Mouse (Mus musculus): ENCODE measurements around the gene Mrps31. TPM values are rescaled to one million over a fixed set of nuclear protein-coding genes. Genes with fewer than 3 reads are reported as not detected.

The Mrps31 gene
- total and polyA plus RNA-seq, 3 experiments = 22.0 to 53.7 (median 30.0) TPM

DNA sequence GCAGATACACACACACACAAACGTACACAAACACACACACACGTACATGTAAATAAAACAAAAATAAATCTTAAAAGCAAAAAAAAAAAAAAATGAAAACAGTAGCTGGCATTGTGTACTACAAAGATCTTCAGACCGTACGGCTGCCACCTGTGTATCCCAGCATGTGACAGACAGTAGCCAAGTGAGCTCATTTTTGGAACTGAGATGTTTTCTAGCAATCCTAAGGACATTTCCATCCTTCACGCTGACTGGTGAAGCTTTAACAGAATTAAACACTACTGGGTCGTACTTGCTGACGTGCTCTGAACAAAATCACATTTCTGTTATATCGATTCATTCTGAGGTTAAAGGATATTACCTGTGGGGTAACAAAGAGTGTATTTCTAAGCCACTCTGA lies 15.9 kb upstream of the Mrps31 start:
- no peaks in the 10 kb centered on the region for H3K9me3 ChIP-seq (replicated peaks; ENCODE audit: low read length)
- H3K4me3 ChIP-seq (replicated peaks in 1 of 3; ENCODE audit: low read depth in 2 of 3, low read length in 2 of 3, poor library complexity in 1 of 3) = no peak overlapping the region
- H3K4me1 ChIP-seq (ENCODE audit: control insufficient read depth in 1 of 2, insufficient read depth in 2 of 2) = peaks cover 3 to 25% of the 10 kb centered on the region in 2 experiments; a peak in 3 of 4 replicates
- no peaks in the 10 kb centered on the region for H3K79me2 ChIP-seq (replicated peaks; ENCODE audit: control insufficient read depth, extremely low read depth, insufficient read depth, poor library complexity, severe bottlenecking)
- DNase-seq (ENCODE audit: extremely low read depth) = no peak
- H3K27ac ChIP-seq (ENCODE audit: insufficient read depth, low read depth) = no peak overlapping the region
- no peaks in the 10 kb centered on the region for H3K27me3 ChIP-seq (replicated peaks)
- in situ Hi-C loops (cut with MboI; ENCODE audit: low pct_ligation_motif_present, low pct_unique_long_range_greater_than_20kb, low sequenced_read_pairs) (no loop called here), dilution Hi-C loops (cut with MboI; ENCODE audit: extremely low pct_ligation_motif_present, extremely low pct_unique_long_range_greater_than_20kb, low sequenced_read_pairs) (no loop called here)
- TF ChIP-seq KAT2A (IDR thresholded peaks at IDR 0.05; ENCODE audit: insufficient replicate concordance, low read length) (no peak), HCFC1 (IDR thresholded peaks at IDR 0.05; ENCODE audit: low read depth, low read length) (no peak)
- H3K4me2 ChIP-seq (ENCODE audit: insufficient read depth, low read depth, poor library complexity, severe bottlenecking) = no peak overlapping the region
- peaks cover 3 to 18% of the 10 kb centered on the region in 2 experiments for H3K36me3 ChIP-seq (replicated peaks in 1 of 2; ENCODE audit: control insufficient read depth in 1 of 2, insufficient read depth in 1 of 2, low read length in 1 of 2)
- H3K9ac ChIP-seq (ENCODE audit: insufficient read depth, low read depth) = no peak overlapping the region

DNA sequence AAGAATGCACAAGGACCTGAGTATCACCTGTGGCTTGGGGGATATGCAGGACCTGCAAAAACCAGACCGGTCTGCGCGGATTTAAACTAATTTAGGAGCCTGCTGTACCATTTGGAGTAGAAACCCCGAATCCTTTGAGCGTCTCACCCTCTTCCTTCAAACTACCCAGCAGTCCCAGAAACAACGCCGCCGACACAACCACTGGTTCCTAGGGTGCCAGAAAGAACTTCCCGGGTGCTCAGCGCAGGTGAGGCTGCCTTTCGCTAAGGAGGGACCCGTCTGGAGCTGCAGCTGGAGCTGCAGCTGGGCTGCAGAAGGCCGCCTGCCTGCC lies 13.4 kb upstream of the Mrps31 start:
- no peaks in the 10 kb centered on the region for H3K79me2 ChIP-seq (replicated peaks; ENCODE audit: control insufficient read depth, extremely low read depth, insufficient read depth, poor library complexity, severe bottlenecking)
- no peaks in the 10 kb centered on the region for H3K27me3 ChIP-seq (replicated peaks)
- peak overlapping the region; percentile 66 to 72 (median 69) for H3K4me3 ChIP-seq (replicated peaks in 1 of 3; ENCODE audit: low read depth in 2 of 3, low read length in 2 of 3, poor library complexity in 1 of 3)
- TF ChIP-seq MEF2A (IDR thresholded peaks at IDR 0.05; ENCODE audit: borderline replicate concordance, low read depth, low read length) (no peak), USF1 (IDR thresholded peaks at IDR 0.05; ENCODE audit: low read depth, low read length) (no peak), ETS1 (conservative IDR thresholded peaks at IDR 0.05; ENCODE audit: low read depth, low read length) (0 out of 2 replicates have a peak, but pooled peaks have one; percentile 4), SMC3 (IDR thresholded peaks at IDR 0.05; ENCODE audit: low read depth, low read length) (no peak), ZMIZ1 (IDR thresholded peaks at IDR 0.05; ENCODE audit: low read depth, low read length) (no peak)
- no peaks in the 10 kb centered on the region for H3K9me3 ChIP-seq (replicated peaks; ENCODE audit: low read length)
- in situ Hi-C loops (cut with MboI; ENCODE audit: low pct_ligation_motif_present, low pct_unique_long_range_greater_than_20kb, low sequenced_read_pairs) = no loop called here
- DNase-seq (ENCODE audit: extremely low read depth) = peak; percentile 27
- H3K9ac ChIP-seq (ENCODE audit: insufficient read depth, low read depth) = peak overlapping the region; percentile 64
- dilution Hi-C loops (cut with MboI; ENCODE audit: extremely low pct_ligation_motif_present, extremely low pct_unique_long_range_greater_than_20kb, low sequenced_read_pairs) = no loop called here
- peaks cover 0 to 19% of the 10 kb centered on the region in 2 experiments for H3K36me3 ChIP-seq (replicated peaks in 1 of 2; ENCODE audit: control insufficient read depth in 1 of 2, insufficient read depth in 1 of 2, low read length in 1 of 2)
- no peak overlapping the region for H3K27ac ChIP-seq (ENCODE audit: insufficient read depth, low read depth)
- H3K4me1 ChIP-seq (ENCODE audit: control insufficient read depth in 1 of 2, insufficient read depth in 2 of 2) = peaks cover 0 to 9% of the 10 kb centered on the region in 2 experiments; a peak in 2 of 4 replicates
- peak overlapping the region; percentile 76 for H3K4me2 ChIP-seq (ENCODE audit: insufficient read depth, low read depth, poor library complexity, severe bottlenecking)

DNA sequence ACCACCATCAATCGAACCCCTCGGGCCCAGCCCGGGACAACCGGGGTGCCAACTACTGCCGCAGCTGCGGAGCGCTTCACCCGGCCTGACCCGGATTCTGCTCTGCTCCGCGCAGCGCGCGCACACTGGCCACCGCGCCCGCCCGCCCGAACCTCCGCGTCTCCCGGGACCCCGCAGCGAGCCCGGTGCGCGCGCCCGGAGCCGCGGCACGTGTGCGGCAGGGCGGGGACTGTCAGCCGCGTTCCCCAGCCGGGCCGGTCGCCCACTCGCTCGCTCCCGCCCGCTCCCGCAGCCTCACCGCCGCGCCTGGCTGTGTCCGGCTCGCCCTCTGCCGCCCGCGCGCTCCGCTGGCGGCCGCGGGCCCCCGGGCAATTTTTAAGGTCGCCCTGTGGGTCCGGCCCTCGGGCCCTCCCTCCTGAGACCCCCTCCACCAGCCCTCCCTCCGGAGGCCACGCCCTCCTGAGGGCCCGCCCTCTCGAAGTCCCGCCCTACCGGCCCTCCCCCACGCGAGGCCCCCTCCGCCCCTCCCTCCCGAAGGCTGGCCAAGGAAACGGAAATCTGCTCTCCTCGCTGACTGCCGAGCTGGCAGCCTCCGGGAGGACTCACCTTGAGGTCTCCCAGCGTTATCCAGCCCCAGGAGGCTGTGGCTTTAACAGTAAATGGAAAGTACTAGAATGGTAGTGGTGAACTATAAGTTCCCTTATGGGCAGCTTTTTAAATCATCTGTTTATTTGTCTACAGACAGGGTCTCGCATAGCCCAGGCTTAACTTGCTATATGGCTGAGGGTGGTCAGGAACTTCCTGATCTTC lies 12.8 kb upstream of the Mrps31 start, which contains the start of gene Slc25a15:
Gene Slc25a15, minus strand, starts transcription at position 456 of the 810 bp plus-strand sequence.
- peaks cover 0 to 18% of the 10 kb centered on the region in 2 experiments for H3K36me3 ChIP-seq (replicated peaks in 1 of 2; ENCODE audit: control insufficient read depth in 1 of 2, insufficient read depth in 1 of 2, low read length in 1 of 2)
- no peaks in the 10 kb centered on the region for H3K9me3 ChIP-seq (replicated peaks; ENCODE audit: low read length)
- H3K4me2 ChIP-seq (ENCODE audit: insufficient read depth, low read depth, poor library complexity, severe bottlenecking) = peak within 1 kb of the TSS; percentile 76
- peak within 1 kb of the TSS; percentile 73 for H3K9ac ChIP-seq (ENCODE audit: insufficient read depth, low read depth)
- H3K27me3 ChIP-seq (replicated peaks) = no peaks in the 10 kb centered on the region
- no peaks in the 10 kb centered on the region for H3K79me2 ChIP-seq (replicated peaks; ENCODE audit: control insufficient read depth, extremely low read depth, insufficient read depth, poor library complexity, severe bottlenecking)
- peak; percentile 83 for DNase-seq (ENCODE audit: extremely low read depth)
- peak within 1 kb of the TSS; percentile 66 to 92 (median 72) for H3K4me3 ChIP-seq (replicated peaks in 1 of 3; ENCODE audit: low read depth in 2 of 3, low read length in 2 of 3, poor library complexity in 1 of 3)
- H3K27ac ChIP-seq (ENCODE audit: insufficient read depth, low read depth) = no peak within 1 kb of the TSS
- peaks cover 0 to 9% of the 10 kb centered on the region in 2 experiments; a peak in 2 of 4 replicates for H3K4me1 ChIP-seq (ENCODE audit: control insufficient read depth in 1 of 2, insufficient read depth in 2 of 2)
- in situ Hi-C loops (cut with MboI; ENCODE audit: low pct_ligation_motif_present, low pct_unique_long_range_greater_than_20kb, low sequenced_read_pairs) (no loop called here), dilution Hi-C loops (cut with MboI; ENCODE audit: extremely low pct_ligation_motif_present, extremely low pct_unique_long_range_greater_than_20kb, low sequenced_read_pairs) (no loop called here)
- TF ChIP-seq POLR2AphosphoS2 (IDR thresholded peaks at IDR 0.05; ENCODE audit: low read depth, low read length) = peak; percentile 95
- peak; percentile 22; the same call in 1 of the 2 replicates for TF ChIP-seq MYC (IDR thresholded peaks at IDR 0.05; ENCODE audit: low read depth, low read length)
- no peak for TF ChIP-seq ZNF384 (IDR thresholded peaks at IDR 0.05; ENCODE audit: low read depth, low read length)
- no peak for TF ChIP-seq KAT2A (IDR thresholded peaks at IDR 0.05; ENCODE audit: insufficient replicate concordance, low read length)
- no peak for TF ChIP-seq CHD2 (IDR thresholded peaks at IDR 0.05; ENCODE audit: low read length)
- TF ChIP-seq USF2 (conservative IDR thresholded peaks at IDR 0.05; ENCODE audit: low read depth, low read length) = no peak
- no peak; the same call in 1 of the 2 replicates for TF ChIP-seq MAZ (IDR thresholded peaks at IDR 0.05; ENCODE audit: low read depth, low read length)
- peak; percentile 7; the same call in 1 of the 2 replicates for TF ChIP-seq IRF4 (IDR thresholded peaks at IDR 0.05; ENCODE audit: low read depth, low read length)
- TF ChIP-seq EP300 (IDR thresholded peaks at IDR 0.05; ENCODE audit: low read length) = no peak
- TF ChIP-seq SMC3 (IDR thresholded peaks at IDR 0.05; ENCODE audit: low read depth, low read length) = no peak
- peak; percentile 70; the same call in 1 of the 2 replicates for TF ChIP-seq SIN3A (IDR thresholded peaks at IDR 0.05; ENCODE audit: low read length)
- no peak for TF ChIP-seq CHD1 (IDR thresholded peaks at IDR 0.05; ENCODE audit: low read depth, low read length)
- 0 out of 2 replicates have a peak, but pooled peaks have one; percentile 48 for TF ChIP-seq TBP (conservative IDR thresholded peaks at IDR 0.05; ENCODE audit: low read depth, low read length)
- TF ChIP-seq TCF12 (IDR thresholded peaks at IDR 0.05; ENCODE audit: low read depth, low read length) = no peak; the same call in none of the 2 replicates
- no peak for TF ChIP-seq E2F4 (IDR thresholded peaks at IDR 0.05; ENCODE audit: insufficient replicate concordance, low read depth, low read length)
- TF ChIP-seq ZKSCAN1 (IDR thresholded peaks at IDR 0.05; ENCODE audit: borderline replicate concordance, low read depth, low read length) = no peak
- peak; percentile 62 for TF ChIP-seq HCFC1 (IDR thresholded peaks at IDR 0.05; ENCODE audit: low read depth, low read length)
- peak; percentile 25; the same call in 1 of the 2 replicates for TF ChIP-seq NRF1 (IDR thresholded peaks at IDR 0.05; ENCODE audit: low read depth, low read length)
- no peak for TF ChIP-seq GABPA (IDR thresholded peaks at IDR 0.05; ENCODE audit: insufficient replicate concordance, low read depth, low read length)
